Mouse (Mus musculus) right cerebral cortex, postnatal 14 days (tissue): ENCODE measurements around the gene Atp6v0a4.

Experiments
- DNase-seq: peaks from one replicate; pipeline ENCODE4 v3.0.0; 2022

Atp6v0a4 gene

DNA sequence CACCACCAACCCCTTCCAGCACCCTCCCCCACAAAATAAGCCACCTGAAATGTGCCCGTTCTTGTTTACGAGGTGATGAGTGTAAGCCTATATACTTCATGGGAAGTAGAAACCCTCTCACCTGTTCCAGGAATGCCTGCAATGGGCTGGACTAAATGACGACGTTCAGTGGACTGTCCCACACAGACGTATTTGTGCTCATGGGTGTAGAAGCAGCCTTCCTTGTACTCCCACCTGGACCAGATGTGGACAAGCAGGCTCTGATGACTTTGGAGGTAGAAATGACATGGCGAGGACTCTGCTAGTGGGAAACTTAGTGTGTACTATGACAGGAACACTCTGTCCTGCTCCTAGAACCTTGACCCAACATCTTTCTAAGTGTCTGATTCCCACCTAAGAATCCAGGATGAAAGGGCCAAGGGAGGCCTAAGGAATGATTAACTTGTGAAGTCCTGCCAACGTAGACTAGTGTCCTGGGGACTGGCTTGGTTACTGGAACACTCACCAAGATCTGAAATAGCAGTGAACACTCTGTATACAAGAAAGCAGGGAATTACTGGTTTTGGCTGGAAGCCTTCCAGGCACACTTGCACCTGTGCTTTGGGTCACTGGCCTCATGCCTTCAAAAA lies at the start of gene Atp6v0a4:
Gene Atp6v0a4, minus strand, starts transcription at position 380 of the 629 bp plus-strand sequence.
- no peak for DNase-seq

DNA sequence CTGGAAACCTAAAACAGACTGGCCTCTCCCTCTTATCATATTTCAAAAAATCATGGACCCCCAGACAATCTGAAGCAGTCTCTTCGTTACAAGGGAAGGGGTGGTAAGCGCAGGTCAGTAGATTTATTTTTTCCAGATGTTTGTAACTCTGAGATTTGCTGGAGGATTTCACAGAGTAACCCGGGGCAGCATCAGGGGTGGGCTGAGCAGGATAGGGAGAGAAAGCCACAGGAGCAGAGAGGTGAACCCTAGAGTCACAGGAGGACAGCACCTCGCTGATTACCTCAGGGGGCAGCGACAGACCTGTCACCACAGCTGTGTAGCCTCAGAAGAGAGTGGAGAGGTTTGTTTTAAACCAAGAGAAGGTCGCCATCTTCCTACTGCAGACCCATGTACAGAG lies 41.0 kb upstream of the Atp6v0a4 start:
- no peak for DNase-seq

- DNase-seq: peak; percentile 36
Observed at GRCm38 (mm10) chr6:38164705-38165104, 40.3 kb upstream of the Atp6v0a4 start.

DNA sequence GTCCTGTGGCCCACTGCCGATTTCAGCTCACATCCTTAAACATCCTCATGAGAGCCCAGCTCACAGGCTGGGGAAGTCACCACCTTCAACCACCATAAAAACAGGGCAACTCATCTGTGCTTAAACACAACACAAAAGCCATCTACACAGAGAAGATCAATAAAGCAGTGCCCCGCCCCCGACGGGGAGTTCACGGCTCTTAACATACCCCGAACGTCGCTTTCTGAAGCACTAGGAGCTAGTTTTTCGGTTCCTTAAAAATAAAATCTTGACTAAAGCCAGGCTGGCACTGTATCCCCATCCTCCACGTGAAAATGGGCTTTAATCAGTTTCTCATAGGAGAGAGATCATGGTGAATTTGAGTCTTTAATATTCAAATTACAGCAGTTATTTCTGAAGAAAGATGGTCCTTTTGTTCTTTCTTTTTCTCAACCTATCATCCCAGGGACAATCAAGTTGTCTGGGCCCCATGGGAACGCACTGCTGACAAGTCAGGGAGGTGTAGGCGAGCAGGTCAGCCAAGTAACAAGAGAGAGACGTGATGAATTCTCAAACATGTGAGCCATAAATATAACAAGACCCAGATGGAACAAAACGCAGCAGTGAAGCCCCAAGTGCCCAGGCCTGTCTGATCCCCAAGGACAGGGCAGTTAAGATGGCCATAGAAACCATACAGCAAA lies 38.6 kb upstream of the Atp6v0a4 start:
- DNase-seq: no peak

DNA sequence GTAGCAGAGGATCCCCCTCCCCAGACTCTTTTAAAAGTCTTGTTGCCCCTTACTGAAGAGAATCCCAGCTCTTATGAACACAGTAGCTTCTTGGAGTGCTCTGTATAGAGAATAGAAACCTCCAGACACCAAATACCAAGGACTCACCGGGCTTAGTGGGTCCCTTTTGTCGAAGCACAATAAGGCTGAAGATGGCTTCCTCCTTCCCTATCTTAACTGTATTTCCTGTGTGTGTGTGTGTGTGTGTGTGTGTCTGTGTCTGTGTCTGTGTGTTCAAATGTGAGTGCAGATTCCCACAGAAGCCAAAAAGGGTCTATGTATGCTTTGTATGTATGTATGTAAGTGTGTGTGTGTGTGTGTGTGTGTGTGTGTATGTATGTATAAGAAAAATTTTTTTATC lies 36.2 kb upstream of the Atp6v0a4 start:
- no peak for DNase-seq

- DNase-seq: peak; percentile 86
Observed at GRCm38 (mm10) chr6:38160102-38160501, 35.7 kb upstream of the Atp6v0a4 start.

GRCm38 (mm10) chr6:38159576-38159975 lies 35.2 kb upstream of the Atp6v0a4 start:
- no peak for DNase-seq

DNA sequence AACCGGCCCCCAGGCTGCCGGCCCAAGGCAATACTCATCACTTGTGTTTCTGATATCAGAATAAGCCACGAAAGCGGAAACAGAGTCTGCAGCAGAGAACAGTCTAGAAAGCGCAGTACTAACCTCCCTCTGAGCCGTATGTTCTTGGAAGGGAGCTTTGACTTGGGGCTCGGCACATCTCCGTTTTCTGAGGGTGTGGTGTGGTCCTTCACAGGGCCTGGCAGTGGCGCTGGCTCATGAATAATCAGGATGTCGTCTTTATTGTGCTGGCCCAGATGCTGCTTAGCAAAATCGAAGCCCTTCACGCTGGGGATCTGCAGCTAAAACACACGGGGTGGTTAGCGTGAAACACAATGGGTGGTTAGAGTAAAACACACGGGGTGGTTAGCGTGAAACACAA lies 33.5 kb upstream of the Atp6v0a4 start:
- DNase-seq: no peak

DNA sequence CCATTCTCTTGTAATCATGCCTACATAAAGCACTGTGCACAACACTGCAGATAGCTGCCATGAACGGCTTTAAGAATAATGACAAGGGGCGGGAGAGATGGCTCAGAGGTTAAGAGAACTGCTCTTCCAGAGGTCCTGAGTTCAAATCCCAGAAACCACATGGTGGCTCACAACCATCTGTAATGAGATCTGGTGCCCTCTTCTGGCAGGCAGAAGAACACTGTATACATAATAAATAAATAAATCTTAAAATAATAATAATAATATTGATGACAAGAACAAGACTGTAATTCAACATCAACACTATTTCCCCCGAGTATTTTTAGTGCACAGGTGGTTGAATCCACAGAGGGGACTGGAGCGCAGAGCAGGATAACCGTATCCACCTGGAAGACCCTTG lies 31.8 kb upstream of the Atp6v0a4 start:
- no peak for DNase-seq

DNA sequence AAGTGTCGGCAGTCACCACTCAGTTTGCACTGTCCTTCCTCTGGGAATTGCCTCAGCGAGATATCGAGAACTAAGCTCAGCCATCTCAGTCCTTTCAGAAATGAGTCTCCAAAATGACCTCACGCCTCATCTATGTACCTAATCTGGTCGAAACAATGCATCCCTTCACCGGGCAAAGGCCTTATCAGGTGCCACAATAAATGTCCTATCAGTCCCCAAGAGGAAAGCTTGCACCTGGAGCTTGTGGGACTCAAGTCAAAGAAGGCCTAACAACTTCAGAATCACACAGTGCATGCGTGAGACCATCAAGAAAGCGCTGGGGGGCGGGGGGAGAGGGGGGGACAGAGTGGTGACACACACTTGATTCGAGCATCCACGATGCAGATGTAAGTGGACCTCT lies 27.9 kb upstream of the Atp6v0a4 start:
- no peak for DNase-seq

DNA sequence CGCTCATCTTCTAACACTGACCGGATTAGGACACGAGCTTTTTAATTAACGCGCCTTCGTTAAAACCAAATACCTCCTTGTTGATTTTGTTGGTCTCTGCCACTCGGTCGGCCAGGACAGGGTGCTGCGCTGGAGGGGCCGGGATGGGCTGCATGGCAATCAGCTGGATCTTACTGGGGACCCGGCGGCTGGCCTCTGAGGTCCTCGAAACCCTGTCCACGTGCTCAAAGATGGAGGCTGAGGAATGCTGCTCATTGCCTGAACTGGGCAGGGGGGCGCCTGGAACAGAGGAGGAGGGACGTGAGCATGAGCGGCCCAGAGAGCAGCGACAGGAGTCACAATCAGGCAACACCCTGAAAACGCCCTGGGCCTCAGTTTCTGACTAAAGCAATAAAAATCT lies 25.1 kb upstream of the Atp6v0a4 start:
- DNase-seq: no peak

DNA sequence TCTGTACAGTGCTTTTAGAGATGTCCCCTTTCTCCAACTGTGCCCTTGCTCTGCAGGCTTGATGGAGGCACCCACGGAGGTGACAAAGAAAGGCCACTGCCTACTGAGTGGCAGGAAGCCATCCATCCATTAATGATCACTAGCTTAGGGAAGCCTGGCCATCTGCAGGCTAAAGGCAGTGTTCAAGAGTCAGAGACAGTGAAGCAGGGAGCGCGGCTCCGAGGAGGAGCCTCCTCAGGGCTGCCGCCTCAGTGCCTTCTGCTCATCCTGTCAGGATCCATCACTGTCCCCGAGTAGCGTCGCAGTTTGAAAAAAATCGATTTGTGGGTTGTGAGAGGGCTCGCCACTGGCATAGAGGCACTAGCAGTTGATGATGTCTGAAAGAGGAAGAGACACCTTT lies 24.2 kb upstream of the Atp6v0a4 start:
- no peak for DNase-seq

DNA sequence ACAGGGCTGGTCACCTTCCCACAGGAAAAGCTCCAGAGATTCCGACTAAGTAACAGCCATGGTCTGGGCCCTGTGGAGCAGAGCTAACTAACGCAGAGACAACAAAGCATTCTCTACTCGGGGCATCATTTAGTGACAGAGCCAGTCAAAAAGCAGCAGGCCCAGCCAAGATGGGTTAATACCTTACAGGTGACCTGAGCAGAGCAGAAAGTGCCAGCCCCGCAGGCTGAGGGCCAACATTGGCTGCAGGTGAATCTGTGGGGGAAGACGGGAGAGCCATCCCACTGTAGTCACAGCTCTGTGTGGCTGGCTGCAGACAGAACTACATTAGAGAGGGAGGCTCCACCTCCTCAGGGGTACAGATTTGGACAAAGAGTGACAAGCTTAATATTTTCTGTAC lies 22.9 kb upstream of the Atp6v0a4 start:
- DNase-seq: no peak

GRCm38 (mm10) chr6:38145463-38146065 lies 21.2 kb upstream of the Atp6v0a4 start:
- peak; percentile 47 for DNase-seq

DNA sequence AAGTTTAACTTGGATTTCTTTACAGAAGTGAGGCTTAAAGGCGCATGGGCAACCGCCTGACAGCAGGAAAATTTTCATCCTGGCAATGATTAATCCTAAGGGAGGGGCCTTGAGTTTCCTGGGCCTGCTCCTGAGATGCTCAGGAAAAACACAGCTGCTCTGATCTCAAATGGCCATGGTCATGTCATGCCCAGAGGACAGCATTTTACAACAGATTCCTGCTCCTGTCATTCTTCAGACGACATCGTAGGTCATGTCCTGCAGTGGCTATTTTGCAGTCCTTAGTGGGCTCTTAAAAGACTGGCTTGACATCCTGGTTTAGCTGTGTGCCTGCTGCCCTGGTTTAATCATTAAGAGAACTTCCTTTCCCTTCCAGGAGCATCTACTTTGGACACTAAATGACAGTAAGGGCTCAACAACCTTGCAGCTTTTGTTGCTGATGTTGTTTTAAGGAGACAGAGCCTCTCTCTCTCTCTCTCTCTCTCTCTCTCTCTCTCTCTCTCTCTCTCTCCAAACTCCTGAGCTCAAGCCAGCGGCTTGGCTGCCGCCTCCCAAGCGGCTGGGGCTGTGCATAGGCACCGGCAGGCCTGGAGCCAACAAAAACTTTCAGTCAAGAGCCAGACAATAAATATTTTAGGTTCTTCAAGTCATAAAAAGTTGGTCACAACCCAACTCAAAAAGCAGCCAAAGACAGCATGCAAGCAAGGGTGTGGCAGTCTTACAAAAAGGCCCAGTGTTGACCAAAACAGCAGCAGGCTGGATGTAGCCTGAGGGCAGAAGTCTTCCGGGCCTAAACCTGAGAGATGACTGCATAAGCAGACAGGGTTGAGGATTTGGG lies 20.0 kb upstream of the Atp6v0a4 start:
- DNase-seq: no peak

DNA sequence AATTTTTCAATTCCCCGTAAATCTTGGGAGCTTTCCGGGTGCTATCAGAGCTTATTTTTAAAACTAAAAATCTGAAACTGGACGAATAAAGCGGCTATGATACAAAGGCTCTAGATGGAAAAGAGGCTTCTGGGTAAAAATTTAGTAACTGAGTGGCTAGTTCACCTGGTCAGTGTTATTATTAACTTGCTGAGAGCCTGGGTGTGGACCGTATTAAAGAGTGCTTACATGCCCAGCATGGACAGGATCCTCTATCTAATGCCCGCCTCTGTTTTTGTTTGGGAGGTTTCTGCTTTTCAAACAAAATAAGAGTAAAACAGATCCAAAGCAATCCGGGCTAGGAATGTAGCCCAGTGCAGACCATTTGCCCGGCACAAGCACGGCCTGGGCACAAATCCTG lies 16.0 kb upstream of the Atp6v0a4 start:
- no peak for DNase-seq

- DNase-seq: no peak
Observed at GRCm38 (mm10) chr6:38139086-38139485, 14.7 kb upstream of the Atp6v0a4 start.

DNA sequence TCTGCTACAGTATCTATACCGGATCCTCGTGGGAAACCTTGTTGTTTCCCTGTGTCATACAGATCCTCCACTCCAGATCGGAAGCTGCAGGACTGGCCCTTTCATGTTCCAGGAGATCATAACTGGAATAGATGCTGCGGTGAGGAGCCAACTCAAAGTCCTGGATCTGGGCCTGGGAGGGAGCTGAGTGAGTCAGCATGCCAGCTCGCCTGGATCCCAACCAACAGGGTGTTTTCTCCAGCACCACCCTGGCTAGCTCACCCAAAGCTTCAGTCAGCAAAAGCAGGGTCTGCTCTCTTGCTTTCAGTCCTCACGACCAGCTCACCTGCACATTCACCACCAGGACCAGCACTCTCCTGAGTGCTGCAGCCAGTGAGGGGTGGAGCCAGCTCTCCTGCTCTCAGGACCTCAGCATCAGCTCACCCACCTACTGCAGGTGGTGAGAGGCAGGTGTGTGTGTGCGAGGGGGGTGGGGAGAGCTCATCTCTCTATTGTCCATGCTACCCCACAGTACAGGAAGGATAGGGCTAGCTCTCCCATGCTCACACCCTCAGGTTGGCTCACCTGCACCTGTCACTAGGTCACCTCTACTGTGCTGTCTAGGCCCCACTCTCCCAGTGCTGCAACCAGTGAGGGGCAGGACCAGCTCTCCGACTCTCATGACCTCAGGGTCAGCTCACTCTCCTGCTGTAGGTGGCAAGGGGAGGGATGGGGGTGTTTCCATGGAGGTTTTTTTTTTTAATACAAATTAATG lies 10.6 kb upstream of the Atp6v0a4 start:
- DNase-seq: peak; percentile 64

- peak; percentile 42 for DNase-seq
Observed at GRCm38 (mm10) chr6:38131801-38132231, 7.4 kb upstream of the Atp6v0a4 start.

DNA sequence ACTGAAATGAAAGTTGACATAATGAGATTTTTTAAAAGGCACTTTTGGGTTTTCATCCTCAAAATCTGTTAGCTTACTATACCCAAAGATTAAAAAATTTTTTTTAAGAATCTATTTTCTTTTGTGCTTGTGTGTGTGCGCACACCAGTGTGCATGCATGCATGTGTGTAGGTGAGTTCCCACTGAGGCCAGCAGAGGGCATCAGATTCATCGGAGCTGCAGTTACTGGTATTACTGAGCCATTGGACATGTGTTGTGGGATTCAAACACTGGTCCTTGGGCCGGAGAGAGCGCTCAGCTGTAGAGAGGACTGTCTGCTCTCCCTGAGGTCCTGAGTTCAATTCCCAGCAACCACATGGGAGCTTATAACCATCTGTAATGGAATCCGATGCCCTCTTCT lies 5.5 kb upstream of the Atp6v0a4 start:
- no peak for DNase-seq

GRCm38 (mm10) chr6:38128115-38128514 lies 3.7 kb upstream of the Atp6v0a4 start:
- DNase-seq: no peak

DNA sequence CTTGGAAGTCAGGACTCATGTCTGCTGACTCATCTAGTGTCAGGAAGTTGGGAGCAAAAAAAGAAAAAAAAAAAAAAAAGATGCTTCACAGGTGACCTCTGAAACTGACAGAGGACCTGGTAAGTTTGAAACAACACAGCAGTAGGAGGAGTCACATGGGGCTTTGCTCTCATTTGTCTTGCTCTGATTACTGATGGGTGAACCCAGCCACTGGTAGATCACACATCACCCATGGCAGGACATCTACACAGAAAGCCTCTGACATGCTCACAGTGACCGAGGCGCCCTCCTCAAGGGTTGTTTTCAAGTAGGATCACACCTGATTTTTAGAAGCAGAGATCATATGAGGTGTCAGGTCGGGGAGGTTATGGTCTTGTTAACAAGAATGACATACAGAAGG lies 1.1 kb upstream of the Atp6v0a4 start:
- no peak for DNase-seq

- DNase-seq: no peak
Observed at GRCm38 (mm10) chr6:38124882-38125281, 496 bp upstream of the Atp6v0a4 start.
